Mouse (Mus musculus) liver, embryonic 16.5 days (tissue): Measurements from ENCODE around the gene Rassf7. TPM values are rescaled to one million over a fixed set of nuclear protein-coding genes. Genes with fewer than 3 reads are reported as not detected.

Experiments
- ATAC-seq: fragments of 200-750 bp; cut with Nextera tagmentation; 2 replicates; pipeline ENCODE4 v1.8.0; 2017; ENCODE audit warnings: low read depth, mild to moderate bottlenecking, moderate number of reproducible peaks, moderate library complexity
- H3K27ac ChIP-seq: fragments of 300-500 bp; sonication (generic); 2 replicates; pipeline ENCODE4 v1.5.1; 2014; ENCODE audit warnings: mild to moderate bottlenecking, low read length
- H3K27me3 ChIP-seq: fragments of 300-500 bp; sonication (generic); 2 replicates; pipeline ENCODE4 v1.6.1; 2014; ENCODE audit warnings: low read depth, low read length, mixed read lengths; ENCODE audit not compliant: control insufficient read depth, insufficient read depth
- H3K36me3 ChIP-seq: fragments of 300-500 bp; sonication (generic); 2 replicates; pipeline ENCODE4 v1.6.1; 2014; ENCODE audit warnings: mild to moderate bottlenecking; ENCODE audit not compliant: control insufficient read depth, insufficient read depth
- H3K4me1 ChIP-seq: fragments of 300-500 bp; sonication (generic); 2 replicates; pipeline ENCODE4 v1.6.1; 2014; ENCODE audit warnings: low read depth, low read length, mixed read lengths; ENCODE audit not compliant: control insufficient read depth
- H3K4me2 ChIP-seq: fragments of 300-500 bp; sonication (generic); 2 replicates; pipeline ENCODE4 v1.6.1; 2014; ENCODE audit warnings: low read depth, low read length, mixed read lengths
- H3K4me3 ChIP-seq: fragments of 300-500 bp; sonication (generic); 2 replicates; pipeline ENCODE4 v1.5.1; 2014; ENCODE audit warnings: low read depth, mild to moderate bottlenecking, low read length
- H3K9ac ChIP-seq: fragments of 300-500 bp; sonication (generic); 2 replicates; pipeline ENCODE4 v1.6.1; 2014; ENCODE audit warnings: low read depth, low read length
- H3K9me3 ChIP-seq: fragments of 300-500 bp; sonication (generic); replicated peaks from 2 replicates; pipeline ENCODE4 v1.6.1; 2016; ENCODE audit warnings: low read length; ENCODE audit not compliant: control insufficient read depth
- WGBS: fragments of 180-500 bp; shearing (Covaris S2); extraction: QIAGEN DNeasy Blood & Tissue Kit; methylation state at CpG from one replicate; pipeline ENCODE4 v1.1.7; 2014; ENCODE audit not compliant: insufficient replicate concordance; 5-methylcytosine and 5-hydroxymethylcytosine counted together
- polyA plus RNA-seq: library from polyadenylated mRNA; unstranded; fragments of >200 nt; fragmentation: Nextera tagmentation; extraction: Ambion mirVana; gene quantifications from 2 replicates; pipeline ENCODE4 v1.2.1, GENCODE M21; 2015

Rassf7 gene
- polyA plus RNA-seq = 23.9 and 26.4 TPM in 2 replicates

DNA sequence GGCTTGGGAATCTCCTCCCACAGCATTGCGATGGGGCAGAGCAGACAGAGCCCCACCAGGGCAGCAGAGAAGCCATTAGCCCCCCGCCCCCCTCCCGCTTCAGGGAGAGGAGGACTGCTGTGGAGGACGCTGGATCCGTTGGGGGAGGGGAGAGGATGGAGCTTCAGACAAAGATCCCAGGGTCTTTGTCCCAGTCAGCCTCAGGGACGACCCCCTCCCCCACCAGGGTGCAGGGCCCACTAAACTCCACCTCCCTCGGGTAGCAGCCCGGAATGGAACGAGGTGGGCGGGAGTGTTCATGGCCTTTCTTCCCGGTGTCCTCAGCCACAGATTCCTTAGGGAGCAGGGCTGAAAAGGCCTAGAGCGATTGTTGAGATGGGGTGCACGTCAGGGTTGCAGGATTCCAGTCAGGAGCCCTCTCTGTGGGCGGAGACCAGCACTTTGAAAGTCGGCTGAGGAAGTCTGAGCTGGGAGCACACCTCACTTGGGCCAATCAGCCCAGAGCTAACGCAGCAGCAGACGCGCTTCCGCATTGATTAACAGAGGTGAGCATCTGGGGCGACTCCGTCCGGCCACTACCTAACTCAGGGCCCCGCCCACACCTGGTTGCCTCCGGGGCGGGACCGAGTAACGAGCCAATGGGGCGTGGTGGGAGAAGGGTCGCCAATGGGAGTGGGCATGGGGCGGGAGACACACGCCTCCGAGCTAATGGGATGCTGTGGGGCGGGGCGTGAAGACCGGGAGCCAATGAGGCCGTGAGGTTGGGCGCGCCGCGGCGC, at the start of gene Rassf7:
Gene Rassf7, plus strand, starts transcription at position 760 of the 779 bp plus-strand sequence.
- peak within 1 kb of the TSS; percentile 100 for H3K4me2 ChIP-seq
- no peaks in the 10 kb centered on the region for H3K9me3 ChIP-seq
- H3K36me3 ChIP-seq = peaks cover 2% of the 10 kb centered on the region; the same call in 1 of the 2 replicates
- ATAC-seq = peak; percentile 94
- no peaks in the 10 kb centered on the region for H3K27me3 ChIP-seq
- peak within 1 kb of the TSS; percentile 80 for H3K4me3 ChIP-seq
- H3K9ac ChIP-seq = peak within 1 kb of the TSS; percentile 88
- peak within 1 kb of the TSS; percentile 94 for H3K27ac ChIP-seq
- peaks cover 74% of the 10 kb centered on the region for H3K4me1 ChIP-seq
- WGBS = 5% methylated on average over 38 of the region's 41 CpGs

DNA sequence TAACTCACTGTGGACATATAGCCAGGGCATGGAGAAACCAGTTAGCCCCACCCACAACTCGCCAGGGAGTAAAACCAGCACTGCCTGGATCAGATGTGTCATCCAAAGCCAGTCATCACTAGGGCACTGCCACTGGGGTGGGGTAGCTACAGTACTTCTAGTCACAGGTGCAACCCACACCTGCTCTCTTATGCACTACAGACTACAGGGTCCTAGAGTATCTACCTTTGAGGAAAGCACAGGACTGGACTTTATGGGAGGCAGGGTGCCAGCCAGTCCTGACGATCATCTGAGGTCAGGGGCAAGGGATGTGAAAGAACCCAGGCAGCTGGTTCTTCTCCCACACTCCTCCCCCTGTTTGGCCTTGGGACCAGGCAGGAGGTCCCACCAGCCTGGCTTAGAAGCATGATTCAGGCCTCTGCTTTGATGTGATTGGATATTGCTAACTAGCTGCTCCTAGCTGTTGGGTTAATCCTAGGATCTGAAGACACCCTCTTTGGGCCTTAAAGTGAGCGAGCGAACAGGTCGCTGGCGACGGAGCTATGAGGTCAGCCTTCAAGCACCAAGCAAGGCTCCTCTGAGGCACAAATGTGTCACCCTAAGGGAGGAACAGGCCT, 47.7 kb upstream of the Rassf7 start:
- peak; percentile 16 for ATAC-seq
- Histone ChIP-seq H3K27me3 (no peaks in the 10 kb centered on the region), H3K4me3 (peak overlapping the region; percentile 72), H3K9me3 (no peaks in the 10 kb centered on the region), H3K4me2 (peak overlapping the region; percentile 84), H3K4me1 (peaks cover 53% of the 10 kb centered on the region), H3K9ac (peak overlapping the region; percentile 73), H3K36me3 (peaks cover 3% of the 10 kb centered on the region; the same call in 1 of the 2 replicates), H3K27ac (peak overlapping the region; percentile 80)
- WGBS = 10% methylated on average over 7 of the region's 7 CpGs

DNA sequence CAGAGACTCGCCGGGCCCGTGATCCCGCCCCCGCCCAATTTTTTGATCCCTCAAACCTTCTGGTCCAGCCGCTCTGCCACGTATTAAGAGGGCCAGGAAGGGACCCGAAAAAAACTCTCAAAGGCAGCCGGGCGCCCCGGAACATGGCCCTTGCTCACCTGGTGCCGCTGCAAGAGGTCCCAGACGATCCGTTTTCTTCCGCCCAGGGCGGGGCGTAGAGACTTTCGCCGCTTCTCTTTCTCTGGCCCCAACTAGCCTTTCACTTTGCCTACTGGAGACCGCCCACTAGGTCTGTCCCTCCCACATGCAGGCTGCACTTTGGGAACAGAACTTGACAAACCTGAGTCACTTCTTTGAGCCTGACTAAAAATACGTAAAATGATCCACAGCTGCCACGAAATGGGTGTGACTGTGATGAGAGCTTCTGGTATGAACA, 47.1 kb upstream of the Rassf7 start:
- peaks cover 58% of the 10 kb centered on the region for H3K4me1 ChIP-seq
- ATAC-seq = peak; percentile 62
- no peaks in the 10 kb centered on the region for H3K9me3 ChIP-seq
- under 1% methylated on average over 22 of the region's 22 CpGs for WGBS
- H3K4me2 ChIP-seq = peak overlapping the region; percentile 84
- no peaks in the 10 kb centered on the region for H3K27me3 ChIP-seq
- peak overlapping the region; percentile 80 for H3K27ac ChIP-seq
- H3K36me3 ChIP-seq = no peaks in the 10 kb centered on the region
- H3K4me3 ChIP-seq = peak overlapping the region; percentile 72
- peak overlapping the region; percentile 73 for H3K9ac ChIP-seq

DNA sequence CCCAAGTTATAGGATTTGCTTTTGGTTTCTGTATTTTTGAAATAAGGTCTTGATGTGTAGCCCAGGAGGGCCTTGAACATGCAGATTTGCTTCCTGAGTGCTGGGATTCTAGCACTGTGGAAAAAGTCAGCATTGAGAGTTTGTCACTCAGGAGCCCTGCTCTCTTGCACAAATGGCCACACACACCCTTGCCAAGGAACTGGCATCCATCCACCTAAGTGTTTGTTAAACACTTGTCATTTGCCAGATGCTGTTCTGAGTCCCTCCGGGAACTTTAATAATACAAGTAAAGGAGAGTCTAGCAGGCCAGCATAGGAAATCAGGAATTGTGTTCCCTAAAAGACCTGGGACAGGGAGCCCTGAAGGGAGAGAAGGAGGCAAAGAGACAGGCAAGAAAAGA, 46.4 kb upstream of the Rassf7 start:
- ATAC-seq = no peak
- Histone ChIP-seq H3K4me3 (peak overlapping the region; percentile 72; the same call in 1 of the 2 replicates), H3K36me3 (no peaks in the 10 kb centered on the region), H3K9ac (no peak overlapping the region; the same call in 1 of the 2 replicates), H3K4me1 (peaks cover 59% of the 10 kb centered on the region), H3K27me3 (no peaks in the 10 kb centered on the region), H3K9me3 (no peaks in the 10 kb centered on the region), H3K27ac (peak overlapping the region; percentile 51; the same call in 1 of the 2 replicates), H3K4me2 (peak overlapping the region; percentile 84; the same call in 1 of the 2 replicates)
- 95% methylated on average over 1 of the region's 1 CpGs for WGBS

DNA sequence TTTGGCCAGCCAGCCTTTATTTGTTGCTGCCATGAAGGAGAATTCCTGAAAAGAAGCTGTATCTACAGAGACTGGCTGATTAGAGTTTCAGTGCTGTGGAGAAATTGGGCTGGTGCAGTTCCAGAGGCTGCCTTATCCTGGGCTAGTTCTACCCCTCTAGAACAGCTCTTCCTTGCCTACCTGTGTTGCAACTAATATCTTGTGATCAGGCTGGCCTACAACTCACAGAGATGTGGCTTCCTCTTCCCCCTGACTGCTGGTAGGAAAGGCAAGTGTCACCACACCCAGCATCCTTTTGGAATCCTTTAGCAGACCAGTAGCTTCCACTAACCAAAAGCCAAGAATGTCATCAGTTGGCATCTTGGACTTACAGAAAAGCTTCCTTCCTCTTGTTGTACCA, 45.8 kb upstream of the Rassf7 start:
- Histone ChIP-seq H3K9ac (no peak overlapping the region), H3K27ac (peak overlapping the region; percentile 51; the same call in 1 of the 2 replicates), H3K36me3 (no peaks in the 10 kb centered on the region), H3K4me3 (no peak overlapping the region), H3K9me3 (no peaks in the 10 kb centered on the region), H3K4me1 (peaks cover 59% of the 10 kb centered on the region), H3K4me2 (no peak overlapping the region), H3K27me3 (no peaks in the 10 kb centered on the region)
- ATAC-seq = no peak

DNA sequence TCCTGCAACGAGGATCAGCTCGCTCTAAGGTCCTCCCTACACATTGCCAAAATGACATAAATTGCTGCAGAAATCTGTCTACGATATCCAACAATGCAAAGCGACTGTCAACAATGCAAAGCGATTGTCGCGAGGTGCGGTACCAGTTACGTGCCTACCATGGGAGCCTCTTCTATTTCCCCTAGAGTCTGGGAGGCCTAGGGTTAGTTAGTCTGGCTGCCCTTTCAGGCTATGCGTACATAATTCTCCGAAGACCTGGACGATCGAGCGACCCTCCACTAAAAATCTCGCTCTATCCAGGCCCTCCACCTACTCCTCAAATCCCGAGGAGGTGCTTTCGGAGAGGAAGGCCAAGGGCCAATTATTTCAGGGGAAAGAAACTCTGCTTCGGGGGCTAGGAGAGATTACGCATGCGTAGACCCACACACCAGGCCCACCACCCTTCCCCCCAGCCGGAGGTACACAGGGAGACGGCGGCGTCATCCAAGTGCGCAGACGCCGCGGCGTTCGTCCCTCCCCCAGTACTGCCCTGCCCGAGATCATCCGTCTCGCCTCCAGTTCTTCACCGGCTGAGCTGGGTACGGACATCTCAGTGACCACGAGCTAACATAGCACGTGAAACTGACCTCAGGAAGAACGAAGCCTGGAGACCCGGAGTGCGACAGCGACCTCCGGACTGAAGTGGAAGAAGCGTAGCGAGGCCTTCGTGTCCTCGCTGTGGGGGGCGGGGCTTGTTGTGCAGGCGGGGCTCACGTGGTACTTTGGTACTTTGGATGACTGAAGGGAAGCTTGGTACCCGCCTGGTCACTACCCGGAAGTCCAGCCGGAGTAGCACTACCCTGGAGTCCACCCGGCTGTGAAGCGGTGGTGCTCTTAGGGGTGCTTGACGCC, 43.3 kb upstream of the Rassf7 start, which contains the start of gene Rnh1:
Gene Rnh1, minus strand, starts transcription at position 742 of the 891 bp plus-strand sequence.
- H3K36me3 ChIP-seq = no peaks in the 10 kb centered on the region
- no peaks in the 10 kb centered on the region for H3K9me3 ChIP-seq
- peak within 1 kb of the TSS; percentile 82 for H3K9ac ChIP-seq
- ATAC-seq = peak; percentile 85
- peak within 1 kb of the TSS; percentile 82 for H3K4me3 ChIP-seq
- WGBS = 2% methylated on average over 55 of the region's 55 CpGs
- no peaks in the 10 kb centered on the region for H3K27me3 ChIP-seq
- peak within 1 kb of the TSS; percentile 93 for H3K27ac ChIP-seq
- H3K4me1 ChIP-seq = peaks cover 54% of the 10 kb centered on the region
- peak within 1 kb of the TSS; percentile 96 for H3K4me2 ChIP-seq

DNA sequence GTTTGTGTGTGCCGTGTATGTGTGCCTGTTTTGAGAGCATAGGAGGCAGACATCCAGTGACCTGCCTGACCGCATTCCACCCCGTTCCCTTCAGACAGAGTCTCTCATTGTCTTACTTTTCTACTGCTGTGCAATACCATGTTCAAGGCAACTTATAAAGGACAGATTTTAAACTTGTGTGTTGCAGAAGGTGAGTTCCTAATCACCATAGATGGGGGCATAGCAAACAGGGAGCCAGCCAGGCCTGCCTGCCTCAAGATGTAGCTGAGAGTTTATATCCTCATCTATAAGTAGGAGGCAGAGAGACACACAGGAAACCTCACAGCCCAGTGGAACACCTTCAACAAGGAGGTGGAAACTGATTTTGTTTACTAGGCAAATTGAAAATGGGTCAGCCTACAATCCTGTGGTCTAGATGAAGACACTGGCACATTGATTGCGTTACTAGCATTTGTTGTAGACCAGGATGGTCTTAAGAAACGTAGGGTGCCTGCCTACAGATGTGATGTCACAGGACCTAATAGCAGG, 42.3 kb upstream of the Rassf7 start:
- peak overlapping the region; percentile 96 for H3K4me2 ChIP-seq
- peaks cover 44% of the 10 kb centered on the region for H3K4me1 ChIP-seq
- peak overlapping the region; percentile 82; the same call in 1 of the 2 replicates for H3K4me3 ChIP-seq
- H3K9ac ChIP-seq = peak overlapping the region; percentile 82; the same call in 1 of the 2 replicates
- H3K27me3 ChIP-seq = no peaks in the 10 kb centered on the region
- H3K27ac ChIP-seq = peak overlapping the region; percentile 93
- WGBS = 76% methylated on average over 5 of the region's 5 CpGs
- H3K9me3 ChIP-seq = no peaks in the 10 kb centered on the region
- ATAC-seq = no peak
- no peaks in the 10 kb centered on the region for H3K36me3 ChIP-seq

DNA sequence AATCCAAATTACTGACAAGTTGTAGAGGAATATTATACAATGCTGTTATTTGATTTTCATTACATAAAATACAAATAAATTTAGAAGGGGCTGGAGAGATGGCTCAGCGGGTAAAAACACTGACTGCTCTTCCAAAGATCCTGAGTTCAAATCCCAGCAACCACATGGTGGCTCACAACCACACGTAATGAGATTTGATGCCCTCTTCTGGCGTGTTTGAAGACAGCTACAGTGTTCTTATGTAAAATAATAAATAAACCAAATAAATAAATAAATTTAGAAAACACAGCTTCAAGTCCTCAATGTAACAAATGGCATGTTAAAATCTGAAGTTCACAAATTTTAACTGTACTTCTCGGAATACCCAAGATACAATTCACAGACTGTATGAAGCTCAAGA, 40.6 kb upstream of the Rassf7 start:
- H3K27me3 ChIP-seq = no peaks in the 10 kb centered on the region
- WGBS = 74% methylated on average over 4 of the region's 4 CpGs

More for the DNA sequence above, 40.6 kb upstream of the Rassf7 start:
- H3K27ac ChIP-seq = no peak overlapping the region
- no peak overlapping the region for H3K4me3 ChIP-seq
- no peaks in the 10 kb centered on the region for H3K36me3 ChIP-seq
- H3K9ac ChIP-seq = no peak overlapping the region
- H3K4me1 ChIP-seq = peaks cover 27% of the 10 kb centered on the region
- no peak for ATAC-seq
- H3K9me3 ChIP-seq = no peaks in the 10 kb centered on the region
- H3K4me2 ChIP-seq = no peak overlapping the region
